Mouse (Mus musculus) embryonic fibroblast, embryonic 13.5 days (primary cell): ENCODE data around the gene Plekha7.

ENCODE experiments used
- CTCF ChIP-seq: IDR thresholded peaks from 2 replicates; pipeline ENCODE4 v1.5.1; 2011; ENCODE audit warnings: mild to moderate bottlenecking, control low read depth, low read length, moderate library complexity, borderline replicate concordance; ENCODE audit not compliant: insufficient read depth
- POLR2A ChIP-seq: IDR thresholded peaks from 2 replicates; pipeline ENCODE4 v1.6.1; 2011; ENCODE audit warnings: low read depth, mild to moderate bottlenecking, control low read depth, low read length, moderate library complexity

- TF ChIP-seq POLR2A (no peak), CTCF (no peak)
Observed at GRCm38 (mm10) chr7:116298389-116298788, 9.8 kb downstream of the Plekha7 start.
